Mouse (Mus musculus) cerebellum, adult 11 months (tissue): ENCODE measurements around the gene Ecel1.

Experiments used
- DNase-seq: peaks from one replicate; pipeline ENCODE4 v3.0.0; 2022

Gene Ecel1

GRCm38 (mm10) chr1:87164796-87165184 is 8.5 kb upstream of the Ecel1 start:
- no peak for DNase-seq

DNA sequence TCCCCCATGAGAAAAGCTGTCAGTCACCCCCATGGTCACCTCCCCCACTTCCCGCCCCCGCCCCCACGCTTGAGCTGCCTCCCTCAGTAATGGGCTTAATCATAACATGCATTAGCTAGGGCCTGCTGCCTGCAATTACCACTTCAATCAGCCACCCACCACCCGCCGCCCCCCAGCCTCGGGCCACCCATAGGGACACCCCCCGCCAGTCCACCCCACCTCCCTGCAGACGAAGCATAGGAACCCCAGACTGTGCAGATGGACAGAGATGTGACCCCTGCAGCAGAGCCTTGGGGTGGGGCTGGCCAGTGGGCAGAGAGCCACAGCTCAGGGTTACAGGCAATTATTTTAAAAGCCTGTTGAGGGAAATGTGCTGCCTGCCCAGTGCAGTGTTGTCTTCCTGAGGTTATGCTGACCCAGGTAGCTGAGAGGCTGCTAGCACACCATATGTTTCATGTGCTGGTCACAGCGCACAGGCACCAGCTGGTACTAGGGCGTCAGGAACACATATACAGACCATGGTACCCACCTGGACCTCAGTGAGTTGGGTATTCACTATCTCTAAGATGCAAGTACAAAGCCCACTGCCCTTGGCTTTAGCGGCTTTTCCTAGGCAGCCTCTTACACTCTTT is 8.0 kb upstream of the Ecel1 start:
- DNase-seq, result no peak

DNA sequence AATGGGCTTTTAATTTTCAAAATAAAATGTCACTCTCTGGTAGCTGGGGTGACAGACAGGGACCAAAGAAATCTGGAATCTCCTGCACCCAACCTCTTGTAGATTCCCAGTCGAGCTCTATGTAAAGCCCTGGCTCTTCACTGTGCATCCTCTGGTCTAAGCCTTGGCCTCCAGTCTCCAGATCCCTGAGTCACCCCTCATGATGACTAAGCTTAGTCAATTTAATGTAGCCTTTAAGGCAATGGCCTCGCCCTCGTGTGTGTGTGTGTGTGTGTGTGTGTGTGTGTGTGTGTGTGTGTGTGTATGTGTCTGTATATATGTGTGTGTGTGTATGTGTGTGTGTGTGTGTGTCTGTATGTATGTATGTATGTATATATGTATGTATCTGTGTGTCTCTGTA is 3.1 kb upstream of the Ecel1 start:
- no peak for DNase-seq

- DNase-seq, result no peak
These were observed 656 bp downstream of the Ecel1 start for GRCm38 (mm10) chr1:87155531-87156198.

DNA sequence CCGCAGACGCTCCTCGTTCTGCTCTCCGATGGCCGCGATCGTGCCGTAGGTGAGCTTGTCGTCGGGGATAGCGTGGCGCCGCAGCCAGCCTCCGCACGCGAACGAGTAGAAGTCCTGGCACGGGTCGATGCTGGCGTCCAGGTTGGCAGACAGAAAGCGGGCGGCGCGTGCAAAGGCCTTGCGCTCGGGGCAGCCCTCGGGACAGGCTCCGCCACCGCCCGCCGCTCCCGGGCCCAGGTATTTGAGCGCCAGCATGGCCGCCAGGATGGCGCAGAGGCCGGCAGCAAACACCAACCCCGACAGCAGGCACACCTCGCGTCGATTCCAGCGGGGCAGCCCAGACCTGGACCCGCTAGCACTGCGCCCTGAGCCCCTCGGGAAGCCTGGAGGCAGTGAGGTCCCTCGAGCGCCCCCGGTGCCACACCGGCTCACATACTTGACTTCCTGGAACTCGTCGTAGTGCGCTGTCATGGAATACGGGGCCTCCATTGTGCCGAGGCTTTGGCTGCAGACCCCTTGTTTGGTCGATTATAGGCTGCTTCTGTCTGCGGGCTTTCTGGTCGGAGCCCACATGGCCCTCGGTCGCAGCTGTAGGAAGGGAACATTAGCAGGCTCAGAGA is 1.7 kb downstream of the Ecel1 start:
- DNase-seq, result no peak

GRCm38 (mm10) chr1:87153776-87154500 is 2.4 kb downstream of the Ecel1 start:
- no peak for DNase-seq

DNA sequence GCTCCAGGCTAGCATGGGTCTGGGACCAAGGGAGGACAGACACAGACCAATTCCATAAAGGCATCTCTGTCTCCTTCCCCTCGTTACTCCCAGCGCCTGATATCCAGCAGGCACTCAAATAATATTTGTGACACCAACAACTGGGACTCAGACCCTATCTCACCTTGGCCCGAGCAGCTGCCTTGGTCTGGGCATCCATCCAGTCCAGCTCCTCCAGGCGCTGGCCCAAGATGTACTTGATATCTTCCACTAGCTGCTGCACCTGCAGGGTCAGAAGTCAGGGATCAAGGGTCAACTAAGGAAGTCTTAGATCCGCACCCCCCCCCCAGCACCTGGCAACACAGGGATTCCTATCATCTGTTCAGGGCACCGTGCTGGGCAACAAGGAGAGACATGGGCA is 5.0 kb downstream of the Ecel1 start:
- DNase-seq, result no peak

DNA sequence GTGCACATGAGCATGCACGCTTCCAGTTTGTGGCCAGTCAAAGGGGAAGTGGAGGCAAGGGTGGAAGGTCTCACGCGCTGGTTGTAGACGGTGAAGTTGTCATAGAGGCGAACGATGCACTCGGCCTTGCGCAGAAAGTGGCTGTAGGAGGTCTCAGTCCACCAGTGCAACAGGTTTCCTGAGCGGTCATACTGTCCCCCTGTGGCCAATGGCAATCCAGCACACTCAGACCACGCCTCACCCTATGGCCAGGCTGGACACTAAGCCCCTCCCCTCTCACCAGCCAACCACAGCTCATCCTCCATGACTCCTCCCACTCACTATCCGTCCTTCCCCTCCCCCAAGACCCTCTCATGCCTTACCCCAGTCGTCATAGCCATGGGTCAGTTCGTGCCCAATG is 6.9 kb downstream of the Ecel1 start:
- no peak for DNase-seq

DNA sequence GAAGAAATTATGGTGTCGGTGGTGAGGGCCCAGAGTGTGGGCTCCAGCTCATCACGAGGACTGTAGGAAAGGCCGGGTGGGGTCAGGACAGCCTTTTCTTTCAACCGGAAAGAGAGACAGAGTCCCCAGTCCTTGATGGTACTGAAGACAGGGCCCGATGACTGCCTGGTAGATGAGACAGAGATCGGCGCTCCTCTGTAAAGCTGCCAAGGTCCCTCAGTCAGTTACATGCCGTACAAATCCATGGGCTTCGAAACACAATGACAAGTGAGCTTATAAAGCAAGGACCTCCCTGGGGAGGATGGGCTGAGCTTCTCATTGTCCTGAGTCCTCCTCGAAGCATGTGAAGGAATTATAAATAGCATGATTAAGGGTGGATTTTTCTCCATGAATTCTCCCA is 13.2 kb downstream of the Ecel1 start:
- no peak for DNase-seq

- no peak for DNase-seq
These were observed 13.9 kb downstream of the Ecel1 start for GRCm38 (mm10) chr1:87142456-87142855.

- no peak for DNase-seq
These were observed 14.8 kb downstream of the Ecel1 start for GRCm38 (mm10) chr1:87141550-87141949.

- DNase-seq, result no peak
These were observed 24.5 kb downstream of the Ecel1 start for GRCm38 (mm10) chr1:87131803-87132202.

GRCm38 (mm10) chr1:87127206-87128030 is 28.9 kb downstream of the Ecel1 start:
- no peak for DNase-seq

GRCm38 (mm10) chr1:87124673-87125072 is 31.6 kb downstream of the Ecel1 start, which contains the start of gene Akp3:
Gene Akp3 (plus strand): TSS chr1:87124973.
- no peak for DNase-seq

GRCm38 (mm10) chr1:87114784-87115183 is 41.5 kb downstream of the Ecel1 start:
- no peak for DNase-seq

- no peak for DNase-seq
These were observed 44.5 kb downstream of the Ecel1 start for GRCm38 (mm10) chr1:87111719-87112354.

DNA sequence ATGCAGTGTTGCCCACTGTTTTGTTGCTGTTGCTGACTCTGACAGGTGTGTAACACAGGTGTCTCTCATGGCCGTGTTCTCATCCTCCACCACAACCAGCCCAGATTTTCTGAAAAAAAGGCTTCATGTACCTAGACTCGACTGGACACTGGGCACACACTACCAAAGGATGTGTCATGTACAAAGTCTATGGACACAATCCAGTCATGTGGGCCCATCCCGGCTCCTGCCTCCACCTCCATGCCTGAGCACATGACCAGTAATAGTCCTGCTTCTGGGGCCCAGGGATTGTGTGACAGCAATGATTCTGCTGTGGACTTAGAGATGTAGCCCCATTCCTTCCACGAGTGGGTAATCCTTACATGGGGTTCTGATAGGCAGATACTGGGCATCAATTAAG is 47.8 kb downstream of the Ecel1 start:
- no peak for DNase-seq

DNA sequence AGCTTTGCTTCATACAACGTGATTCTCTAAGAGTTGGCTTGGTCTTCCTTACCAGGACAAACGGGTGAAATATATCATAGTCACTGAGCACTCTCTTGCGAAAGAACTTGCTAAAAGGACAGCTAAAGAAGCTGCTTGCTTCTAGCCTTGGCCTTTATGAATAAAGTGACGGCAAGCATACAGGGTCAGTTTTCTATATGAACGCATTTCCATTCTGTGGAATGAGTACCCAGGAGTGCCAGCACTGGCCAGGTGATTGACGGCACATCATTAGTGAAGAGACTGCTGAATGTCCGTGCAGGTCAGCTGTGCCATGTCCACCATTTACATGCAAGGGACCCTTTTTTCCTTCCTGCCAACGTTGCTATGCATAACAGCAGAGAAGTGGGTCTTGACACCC is 49.8 kb downstream of the Ecel1 start:
- no peak for DNase-seq

- DNase-seq, result no peak
These were observed 52.4 kb downstream of the Ecel1 start for GRCm38 (mm10) chr1:87103936-87104335.

DNA sequence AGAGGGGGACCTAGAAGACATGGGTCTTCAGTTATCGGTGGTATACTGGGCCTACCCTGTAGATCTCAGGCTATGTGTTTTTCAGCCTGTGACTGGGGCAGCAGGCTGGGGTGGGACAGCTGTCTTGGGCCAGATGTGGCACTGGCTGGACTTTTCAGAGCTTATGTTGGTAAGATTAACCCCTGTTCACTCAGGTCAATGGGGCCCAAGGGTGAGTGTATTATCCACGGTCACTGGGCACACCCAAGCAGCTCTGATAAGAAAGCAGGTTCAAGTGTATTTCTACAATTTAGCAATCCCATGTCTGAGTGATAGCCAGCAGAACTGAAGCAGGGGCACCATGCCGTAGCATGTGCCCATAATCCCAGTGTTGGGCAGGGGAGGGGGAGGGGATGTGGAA is 54.2 kb downstream of the Ecel1 start:
- no peak for DNase-seq

DNA sequence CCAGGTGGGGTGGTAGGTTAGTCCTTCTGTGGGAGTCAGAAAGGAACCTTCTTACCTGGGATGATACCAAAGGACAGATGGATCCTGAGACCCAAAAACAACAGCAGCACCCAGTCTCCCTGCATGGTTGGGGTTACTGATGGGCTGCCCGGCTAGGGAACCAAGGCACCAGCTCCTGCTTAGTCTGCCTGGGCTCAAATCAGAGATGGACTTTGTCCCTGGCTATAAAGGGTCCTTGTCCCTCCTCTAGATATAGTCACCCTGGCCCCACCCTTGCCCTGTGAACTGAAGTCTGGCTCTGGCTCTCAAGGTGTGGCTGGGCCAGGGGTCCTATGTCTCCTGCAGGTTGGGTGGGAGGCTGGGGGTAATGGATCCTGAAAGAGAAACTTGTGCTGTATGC is 54.9 kb downstream of the Ecel1 start, which contains the start of gene Alpi:
Alpi (minus strand) TSS at position 196 of the 400 bp plus-strand sequence.
- DNase-seq, result no peak

DNA sequence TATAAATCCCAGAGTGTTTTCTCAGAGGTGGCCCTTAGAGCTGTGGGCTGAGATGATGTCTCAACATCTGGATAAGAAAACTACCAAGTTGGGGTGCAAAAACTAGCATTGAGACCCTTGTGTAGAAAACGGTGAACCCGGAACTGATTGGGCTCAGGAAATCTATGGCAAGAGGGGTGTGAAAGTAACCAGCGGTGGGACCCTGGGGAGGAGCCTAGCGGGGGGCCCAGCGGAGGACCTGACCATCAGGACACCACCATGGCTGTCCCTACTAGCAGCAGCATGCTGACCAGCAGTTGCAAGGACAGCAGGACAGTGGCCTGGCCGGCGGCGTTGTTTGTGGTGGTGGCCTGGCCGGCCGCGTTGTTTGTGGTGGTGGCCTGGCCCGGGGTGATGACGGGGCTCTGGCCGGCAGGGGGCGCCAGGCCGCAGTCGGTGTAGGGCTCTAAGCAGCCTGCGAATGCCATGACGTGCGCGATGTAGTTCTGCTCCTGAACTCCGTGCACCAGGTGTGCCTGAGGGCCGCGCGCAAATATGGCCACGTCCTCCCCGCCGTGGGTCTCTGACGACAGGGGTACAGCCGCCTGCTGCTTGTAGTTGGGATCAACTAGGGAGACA is 57.9 kb downstream of the Ecel1 start:
- peak; percentile 9 for DNase-seq
